Mouse (Mus musculus) T-cell, adult 2 months (primary cell): Measurements from ENCODE around the gene Tfcp2l1.
"Not testable (repeated sequence)": the region's sequence is repeated elsewhere in the genome, so short reads cannot be mapped to it uniquely, and the experiment has no call there.

Experiments
- DNase-seq: peaks from one replicate; pipeline ENCODE4 v3.0.0; 2022; ENCODE audit warnings: low spot score

The Tfcp2l1 gene

GRCm38 (mm10) chr1:118627781-118628464 is at the start of gene Tfcp2l1:
Gene Tfcp2l1, plus strand, starts transcription at chr1:118627945.
- no peak for DNase-seq

DNA sequence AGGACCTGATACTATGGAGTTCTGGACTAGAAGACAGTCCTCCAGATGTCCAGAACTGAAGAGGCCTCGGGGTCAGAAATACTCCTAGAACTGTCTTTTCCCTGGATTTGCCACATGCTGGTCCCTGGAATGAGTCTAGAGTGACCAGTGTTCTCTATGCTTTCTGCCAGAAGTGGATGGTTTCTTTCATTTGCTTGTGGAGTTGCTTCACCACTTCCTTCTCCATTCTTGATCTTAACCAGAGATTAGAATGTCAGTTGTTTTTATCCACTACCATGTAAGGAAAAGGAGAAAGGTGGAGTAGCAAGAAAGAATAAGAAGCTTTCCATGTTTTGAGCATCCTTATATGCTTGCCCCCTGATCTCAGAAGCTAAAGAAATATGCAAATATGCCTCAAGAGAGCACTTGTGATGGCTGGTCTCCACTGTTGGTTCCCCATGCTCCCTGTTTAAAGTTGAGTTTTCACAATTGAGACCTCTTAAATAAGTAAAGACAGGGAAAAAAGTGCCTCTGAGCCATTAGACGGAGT is 47.5 kb upstream of the Tfcp2l1 start:
- no peak for DNase-seq

DNA sequence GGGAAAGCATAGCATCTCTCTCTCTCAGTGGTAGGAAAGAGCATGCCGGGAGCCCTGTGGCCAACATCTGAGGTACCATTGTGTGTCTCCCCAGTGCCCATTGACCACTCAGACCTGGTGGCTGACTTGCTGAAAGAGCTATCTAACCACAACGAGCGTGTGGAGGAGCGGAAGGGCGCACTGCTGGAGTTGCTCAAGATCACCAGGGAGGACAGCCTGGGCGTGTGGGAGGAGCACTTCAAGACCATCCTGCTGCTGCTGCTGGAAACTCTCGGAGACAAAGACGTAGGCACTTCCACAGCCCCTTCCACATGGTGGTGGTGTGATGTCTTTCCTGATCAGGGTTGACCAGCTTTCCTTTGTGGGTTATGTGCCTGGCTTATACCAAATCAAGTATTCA is 46.6 kb upstream of the Tfcp2l1 start:
- DNase-seq: no peak

- DNase-seq: no peak
These were observed 38.0 kb upstream of the Tfcp2l1 start for GRCm38 (mm10) chr1:118589721-118590120.

DNA sequence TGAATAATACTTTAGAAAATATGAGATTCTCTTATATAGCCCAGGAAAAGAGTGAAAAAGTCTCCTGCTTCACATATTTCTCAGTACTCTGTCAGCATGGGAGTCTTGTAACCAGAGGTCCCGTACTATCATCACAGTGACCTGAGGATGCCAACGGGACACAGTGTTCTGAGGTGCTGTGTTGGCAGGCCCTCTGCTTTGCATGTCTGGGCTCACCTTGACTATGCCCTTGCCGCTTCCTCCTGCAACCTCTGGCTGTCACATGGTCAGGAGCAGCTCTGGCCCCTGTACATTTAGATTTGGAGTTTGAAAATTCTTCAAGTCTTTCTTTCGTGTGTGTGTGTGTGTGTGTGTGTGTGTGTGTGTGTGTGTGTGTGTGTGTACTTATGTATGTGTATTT is 34.8 kb upstream of the Tfcp2l1 start:
- no peak for DNase-seq

- no peak for DNase-seq
These were observed 32.4 kb upstream of the Tfcp2l1 start for GRCm38 (mm10) chr1:118595395-118595794.

- DNase-seq: no peak
These were observed 30.1 kb upstream of the Tfcp2l1 start for GRCm38 (mm10) chr1:118597475-118598213.

DNA sequence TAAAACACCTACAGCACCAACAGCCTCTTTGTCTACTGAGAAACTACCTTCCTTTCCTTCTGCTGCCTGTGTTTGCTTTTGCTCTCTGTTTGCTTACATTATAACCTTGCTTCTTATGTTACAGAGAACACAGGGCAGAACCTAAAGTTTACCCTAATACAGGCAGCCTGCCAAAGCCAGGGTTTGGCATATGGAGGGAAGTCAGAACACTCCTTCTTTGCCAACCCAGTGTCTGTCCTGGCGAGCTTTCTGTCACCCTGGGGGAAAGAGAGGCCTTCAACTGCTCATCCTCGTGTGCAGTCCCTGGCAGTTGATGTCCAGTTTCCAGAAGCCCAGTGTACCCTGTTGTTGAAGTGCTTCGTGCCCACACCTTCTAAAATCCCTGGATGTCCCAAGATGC is 29.4 kb upstream of the Tfcp2l1 start:
- DNase-seq: no peak

- DNase-seq: no peak
These were observed 14.0 kb upstream of the Tfcp2l1 start for GRCm38 (mm10) chr1:118613631-118614183.

GRCm38 (mm10) chr1:118621055-118621454 is 6.7 kb upstream of the Tfcp2l1 start:
- not testable (repeated sequence) for DNase-seq

DNA sequence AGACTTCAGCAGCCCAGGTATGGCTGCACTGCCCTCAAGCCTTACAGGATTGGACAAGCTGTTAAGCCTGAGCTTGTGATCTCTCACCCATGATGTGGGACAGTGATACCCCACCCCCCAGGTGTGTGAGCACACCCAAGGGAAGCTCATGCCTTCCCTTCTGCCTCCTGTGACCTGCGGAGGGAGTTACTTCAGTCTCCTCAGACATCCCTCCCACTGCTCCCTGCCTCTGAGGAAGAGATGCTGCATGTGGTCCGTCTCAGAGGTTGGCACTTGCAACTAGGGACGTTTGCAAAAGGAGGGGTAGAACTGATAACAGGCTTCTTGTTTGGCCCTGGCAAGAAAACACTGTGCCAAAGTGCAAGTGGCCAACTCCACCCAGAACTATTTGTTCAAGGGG is 4.9 kb upstream of the Tfcp2l1 start:
- no peak for DNase-seq

GRCm38 (mm10) chr1:118625461-118625860 is 2.3 kb upstream of the Tfcp2l1 start:
- no peak for DNase-seq

DNA sequence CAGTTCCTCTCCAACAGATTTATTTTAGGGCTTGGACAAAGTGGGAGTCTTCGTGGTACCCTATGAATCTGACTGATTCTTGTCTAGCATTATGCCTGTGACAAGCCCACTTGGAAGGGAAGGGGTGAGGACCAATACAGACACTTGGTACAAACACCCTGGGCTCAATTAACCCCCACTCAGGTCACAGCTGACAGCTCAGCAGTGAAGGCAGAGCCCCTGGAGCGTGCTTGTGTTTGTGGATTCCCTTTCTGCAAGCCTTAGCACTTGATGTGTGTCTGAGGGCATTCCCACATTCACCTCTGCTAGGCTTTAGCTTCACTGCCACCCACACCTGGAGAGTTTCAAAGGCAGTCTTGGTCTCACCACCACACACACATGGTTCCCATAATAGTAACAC is 1.8 kb upstream of the Tfcp2l1 start:
- no peak for DNase-seq

DNA sequence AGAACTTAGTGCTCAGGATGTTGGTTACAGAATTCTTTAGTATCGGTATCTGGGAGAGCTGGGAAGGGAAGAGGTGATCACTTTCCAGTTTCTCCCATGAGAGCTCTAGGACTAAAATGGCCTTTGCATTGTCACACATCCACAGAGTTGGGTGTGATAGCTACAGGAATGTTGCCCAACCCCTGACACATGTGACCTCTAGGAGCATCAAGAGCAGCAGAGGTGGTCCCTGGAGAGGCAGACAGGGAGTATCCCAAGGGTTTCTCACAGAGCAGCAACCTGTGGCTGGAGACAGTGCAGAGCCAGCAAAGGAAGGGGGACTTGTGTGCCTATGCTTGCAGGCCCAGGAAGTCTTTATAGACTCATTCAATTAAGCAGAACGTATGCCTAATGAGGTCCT is 1.3 kb upstream of the Tfcp2l1 start:
- DNase-seq: no peak

DNA sequence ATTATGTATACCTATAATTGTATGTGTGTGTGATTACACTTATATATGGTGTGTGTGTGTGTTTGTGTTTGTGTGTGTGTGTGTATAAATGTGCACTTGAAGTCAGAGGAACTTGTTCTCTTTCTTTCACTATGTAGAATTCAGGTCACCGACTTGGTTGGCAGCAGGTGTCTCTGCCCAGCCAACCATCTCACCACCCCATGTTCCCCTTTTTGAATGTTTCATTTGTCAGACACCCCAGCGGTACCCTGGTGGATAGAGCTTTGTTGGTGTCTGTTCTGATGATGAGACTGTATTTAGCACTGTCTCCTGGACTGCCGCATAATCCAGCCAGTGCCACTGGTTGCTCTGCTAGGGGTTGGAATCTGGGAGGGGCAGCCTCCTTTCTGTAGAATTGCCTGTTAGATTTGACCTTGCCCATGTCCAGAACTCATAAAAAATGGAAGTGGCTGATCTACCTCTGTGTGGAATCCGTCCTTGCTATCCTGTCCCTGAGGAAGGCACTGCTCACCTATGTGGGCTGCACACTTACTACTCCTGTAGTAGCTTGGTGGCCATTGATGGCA is 5.8 kb downstream of the Tfcp2l1 start:
- no peak for DNase-seq

DNA sequence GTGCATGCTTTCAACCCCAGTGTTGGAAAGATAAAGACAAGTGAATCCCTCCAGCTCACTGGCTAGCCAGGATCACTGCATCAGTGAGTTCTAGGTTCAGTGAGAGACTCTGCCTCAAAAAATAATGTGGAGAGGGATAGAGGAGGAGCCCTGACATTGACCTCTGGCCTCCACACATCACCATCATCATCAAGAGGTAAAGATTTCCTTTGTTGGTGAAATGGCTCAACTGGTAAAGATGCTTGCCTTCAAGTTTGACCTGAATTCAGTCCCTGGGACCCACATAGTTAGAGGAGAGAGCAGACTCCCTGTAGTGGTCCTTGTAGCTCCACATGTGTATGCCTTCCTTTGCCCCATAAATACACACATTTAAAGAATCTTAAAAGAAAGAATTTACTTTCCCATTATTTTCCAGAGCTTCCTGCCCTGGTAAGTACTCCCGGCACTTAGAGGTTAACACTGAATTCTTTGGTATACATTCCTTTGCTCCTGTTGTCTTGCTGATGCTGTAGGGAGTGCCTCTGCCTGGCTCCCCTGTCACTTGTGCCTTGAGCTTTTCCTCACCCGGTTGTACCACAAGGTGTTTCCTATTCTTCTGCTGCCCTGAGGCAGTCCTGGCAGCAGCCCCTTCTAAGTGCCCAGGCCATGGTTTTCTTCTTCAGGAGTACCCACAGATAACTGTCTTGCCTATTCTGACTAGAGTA is 14.7 kb downstream of the Tfcp2l1 start:
- no peak for DNase-seq

GRCm38 (mm10) chr1:118643138-118643979 is 15.6 kb downstream of the Tfcp2l1 start:
- no peak for DNase-seq

- DNase-seq: no peak
These were observed 18.0 kb downstream of the Tfcp2l1 start for GRCm38 (mm10) chr1:118645701-118646100.

GRCm38 (mm10) chr1:118648015-118648414 is 20.3 kb downstream of the Tfcp2l1 start:
- no peak for DNase-seq

GRCm38 (mm10) chr1:118649933-118650770 is 22.4 kb downstream of the Tfcp2l1 start:
- no peak for DNase-seq
